Mouse (Mus musculus) megakaryocyte, embryonic 14.5 days (primary cell): ENCODE measurements around the gene Fndc4.

Experiments
- FLI1 ChIP-seq: IDR thresholded peaks from 2 replicates; pipeline ENCODE4 v1.6.1; 2012; ENCODE audit warnings: low read length, inconsistent platforms, mixed read lengths
- GATA1 ChIP-seq: IDR thresholded peaks from 3 replicates; pipeline ENCODE4 v1.6.1; 2012; ENCODE audit warnings: mixed read lengths, low read length, inconsistent platforms, borderline replicate concordance

- TF ChIP-seq GATA1 (no peak), FLI1 (no peak)
These were observed 43.7 kb downstream of the Fndc4 start for GRCm38 (mm10) chr5:31252151-31252550.
